Mouse (Mus musculus) Patski (cell line): ENCODE results near the gene Tars2. TPM values are rescaled to one million over a fixed set of nuclear protein-coding genes. Genes with fewer than 3 reads are reported as not detected.
A peak's percentile ranks its signal among the peaks of the same experiment; 100 is the strongest.
"Not testable (repeated sequence)": the region's sequence is repeated elsewhere in the genome, so short reads cannot be mapped to it uniquely, and the experiment has no call there.

Experiments used
- ATAC-seq: fragments of 100-300 bp; one replicate; pipeline ENCODE4 v1.8.0; 2021
- CTCF ChIA-PET: fragments of 350-600 bp; sonication (Branson Sonifier 250); formaldehyde crosslinking; loops from one replicate; lab custom pipeline; 2022; ENCODE audit warnings: inconsistent platforms; lab: Charles Lee
- POLR2A ChIA-PET: fragments of 350-600 bp; sonication (Branson Sonifier 250); formaldehyde crosslinking; loops from one replicate; lab custom pipeline; 2022; ENCODE audit warnings: antibody characterized with exemption, inconsistent platforms; lab: Charles Lee
- DNase-seq: peaks from one replicate; pipeline ENCODE4 v3.0.0-alpha.2; 2011; ENCODE audit warnings: low read depth, low spot score
- H3K27me3 ChIP-seq: fragments of 371-371 bp; one replicate; pipeline ENCODE4 v1.5.1; 2021
- CTCF ChIP-seq: fragments of 100-300 bp; IDR thresholded peaks from one replicate; pipeline ENCODE4 v1.5.1; 2021
- in situ Hi-C: fragments of 300-500 bp; cut with MboI; formaldehyde crosslinking; loops from 3 replicates; pipeline ENCODE4 v1.11.1; 2018; ENCODE audit warnings: low pct_unique_long_range_greater_than_20kb, mixed read lengths
- polyA plus RNA-seq: library from polyadenylated mRNA; unstranded; gene quantifications from one replicate; pipeline ENCODE4 v1.2.3, GENCODE M21; 2021

Tars2 gene
- polyA plus RNA-seq, 1 experiment from 2014 or later = 58.1 TPM

DNA sequence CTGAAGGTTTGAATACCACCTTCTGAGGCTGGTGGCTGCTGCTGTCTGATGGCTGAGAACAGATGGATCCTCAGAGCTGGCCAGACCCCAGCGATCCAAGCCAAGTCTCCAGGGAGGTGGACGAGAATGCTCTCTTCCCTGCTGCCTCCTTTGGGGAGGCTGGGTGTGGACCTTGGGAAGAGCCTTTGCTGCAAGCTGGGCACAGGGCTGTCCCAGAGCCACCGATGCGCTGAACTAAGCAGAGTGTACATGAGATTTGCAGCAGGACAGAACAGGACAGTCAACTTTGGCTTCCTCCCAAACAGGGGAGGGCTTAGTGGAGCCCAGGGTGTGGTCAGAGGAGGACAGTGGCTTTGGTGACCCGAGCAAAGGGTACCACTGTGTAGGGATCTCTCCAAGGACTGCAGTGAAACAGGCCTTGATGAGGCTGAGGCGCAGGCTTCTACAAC is 59.7 kb downstream of the Tars2 start:
- ChIA-PET CTCF (interaction anchor here (5.0 kb wide), 1 partner anchor 11 kb away, joined by 23 read pairs; the partner anchor contains the start of gene Adamtsl4), POLR2A (interaction anchor here (1.0 to 1.4 kb wide), 2 partner anchors 12 to 55 kb away, joined by 3 to 4 read pairs; no protein-coding TSS in a partner anchor)
- ATAC-seq (no peak), DNase-seq (no peak)
- H3K27me3 ChIP-seq = no peaks in the 10 kb centered on the region
- TF ChIP-seq CTCF = no peak
- in situ Hi-C loops = no loop called here

- TF ChIP-seq CTCF = no peak
- ChIA-PET CTCF (interaction anchor here (5.0 kb wide), 1 partner anchor 9 kb away, joined by 23 read pairs; the partner anchor contains the start of gene Adamtsl4), POLR2A (interaction anchor here (0.8 kb wide), 1 partner anchor 16 kb away, joined by 3 read pairs; no protein-coding TSS in a partner anchor)
- no peaks in the 10 kb centered on the region for H3K27me3 ChIP-seq
- DNase-seq (no peak), ATAC-seq (no peak)
- in situ Hi-C loops = no loop called here
Observed at GRCm38 (mm10) chr3:95698286-95698685, 61.7 kb downstream of the Tars2 start.

GRCm38 (mm10) chr3:95696360-95696759 is 63.6 kb downstream of the Tars2 start:
- H3K27me3 ChIP-seq = no peaks in the 10 kb centered on the region
- POLR2A ChIA-PET = interaction anchor here (1.0 to 2.3 kb wide), 3 partner anchors 11 to 59 kb away, joined by 3 to 6 read pairs (median 4); no protein-coding TSS in a partner anchor
- TF ChIP-seq CTCF = no peak
- in situ Hi-C loops = no loop called here
- ATAC-seq (peak; percentile 95), DNase-seq (peak; percentile 100)
- CTCF ChIA-PET = interaction anchor here (0.9 to 4.1 kb wide), 4 partner anchors 11 to 35 kb away, joined by 3 to 20 read pairs (median 3); no protein-coding TSS in a partner anchor

- no peaks in the 10 kb centered on the region for H3K27me3 ChIP-seq
- CTCF ChIA-PET = interaction anchor here (0.8 to 4.1 kb wide), 5 partner anchors 13 to 211 kb away, joined by 3 to 20 read pairs (median 3); no protein-coding TSS in a partner anchor
- TF ChIP-seq CTCF = no peak
- DNase-seq (no peak), ATAC-seq (no peak)
- POLR2A ChIA-PET = interaction anchor here (1.0 to 2.3 kb wide), 3 partner anchors 10 to 59 kb away, joined by 3 to 6 read pairs (median 4); no protein-coding TSS in a partner anchor
- in situ Hi-C loops = no loop called here
Observed at GRCm38 (mm10) chr3:95695796-95696195, 64.2 kb downstream of the Tars2 start.

DNA sequence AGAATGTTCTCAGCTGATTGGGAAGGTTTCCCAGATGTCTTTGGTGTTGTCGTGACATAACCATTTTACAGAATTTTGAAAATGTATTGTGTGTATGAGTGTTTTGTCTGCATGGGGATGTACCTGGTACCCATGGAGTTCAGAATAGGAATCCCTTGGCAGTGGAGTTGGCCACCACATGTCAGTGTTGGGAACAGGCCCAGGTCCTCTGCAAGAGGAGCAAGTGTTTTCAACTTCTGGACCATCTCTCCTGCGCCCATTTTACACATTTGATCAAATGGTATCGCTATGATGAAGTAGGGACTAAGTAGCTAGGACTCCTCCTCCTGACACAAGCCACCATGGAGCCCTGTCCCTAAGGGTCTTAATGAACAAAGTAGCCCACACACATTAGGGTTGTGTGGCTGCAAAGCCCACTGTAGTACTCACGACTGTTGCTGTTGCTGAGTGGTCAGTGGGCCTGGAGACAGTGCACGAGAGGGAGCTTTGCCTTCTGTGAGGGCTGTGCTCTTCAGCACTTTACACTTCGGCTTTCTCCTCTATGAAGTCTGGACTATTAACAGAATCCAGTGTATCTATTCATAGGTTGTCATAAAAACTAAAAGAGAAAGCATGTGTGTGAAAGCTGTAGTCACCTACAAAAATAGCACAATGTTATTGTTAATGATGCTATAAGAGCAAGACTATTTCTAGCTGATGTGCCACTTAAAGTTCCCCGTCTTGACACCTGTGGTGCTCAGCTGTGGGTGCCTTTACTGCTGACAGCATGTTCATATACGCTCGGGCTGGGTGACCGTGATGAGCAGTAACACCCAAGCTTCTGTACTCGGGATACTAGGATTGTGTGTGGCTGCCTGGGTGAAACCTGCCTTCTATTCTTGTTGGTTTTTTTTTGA is 65.0 kb downstream of the Tars2 start:
- ChIA-PET POLR2A (interaction anchor here (0.6 to 2.3 kb wide), 5 partner anchors 9 to 60 kb away, joined by 3 to 6 read pairs (median 4); no protein-coding TSS in a partner anchor), CTCF (interaction anchor here (0.8 to 4.1 kb wide), 6 partner anchors 14 to 211 kb away, joined by 3 to 20 read pairs (median 3); no protein-coding TSS in a partner anchor)
- H3K27me3 ChIP-seq = no peaks in the 10 kb centered on the region
- ATAC-seq (no peak), DNase-seq (no peak)
- no peak for TF ChIP-seq CTCF
- in situ Hi-C loops = no loop called here

DNA sequence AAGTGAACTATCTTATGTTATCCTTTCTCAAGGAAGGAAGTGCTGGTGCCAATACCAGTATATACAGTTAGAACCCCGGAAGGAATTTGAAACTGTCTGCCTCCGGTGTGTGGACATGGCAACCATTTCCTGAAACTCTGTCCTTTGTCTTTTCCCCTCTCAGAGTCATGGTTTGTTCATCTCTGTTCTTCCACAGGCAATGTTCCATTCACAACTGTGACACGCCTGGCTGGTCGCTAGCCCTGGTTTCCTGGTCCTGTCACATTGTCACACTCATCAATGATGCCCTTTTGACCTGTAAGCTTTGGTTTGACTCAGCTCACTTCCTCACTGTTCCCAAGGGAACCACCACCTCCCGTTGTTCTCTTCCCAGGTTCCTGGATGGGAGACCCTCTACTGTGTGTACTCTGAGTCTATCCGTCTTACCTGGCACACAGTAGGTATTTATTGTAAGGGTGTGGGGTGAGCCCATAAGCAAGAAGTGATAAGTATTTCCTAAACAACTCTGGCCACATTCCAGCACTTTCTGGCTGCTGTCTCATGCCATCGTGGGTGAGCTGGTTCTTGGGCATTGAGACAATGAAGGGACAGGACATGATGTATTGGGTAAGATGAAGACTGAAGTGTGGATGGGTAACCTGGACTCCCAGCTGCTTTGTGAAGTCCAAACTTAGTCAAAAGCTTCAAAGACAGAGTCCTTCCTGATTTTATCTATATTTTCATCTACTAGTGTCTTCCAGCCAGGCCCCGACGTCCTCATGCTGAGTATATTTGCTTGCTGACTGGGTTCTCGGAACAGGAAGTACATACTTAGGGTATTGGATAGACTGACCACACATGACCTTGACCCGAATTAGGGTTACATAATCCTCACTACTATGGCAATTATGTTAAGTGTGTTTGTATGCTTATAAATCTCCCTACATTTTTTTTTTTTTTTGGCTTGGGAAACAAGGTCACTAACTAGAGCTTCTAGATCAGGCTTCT is 65.9 kb downstream of the Tars2 start:
- no peak for TF ChIP-seq CTCF
- no peaks in the 10 kb centered on the region for H3K27me3 ChIP-seq
- in situ Hi-C loops = no loop called here
- ChIA-PET CTCF (interaction anchor here (1.3 to 4.1 kb wide), 3 partner anchors 18 to 212 kb away, joined by 3 to 20 read pairs (median 4); no protein-coding TSS in a partner anchor), POLR2A (interaction anchor here (1.3 kb wide), 1 partner anchor 17 kb away, joined by 3 read pairs; no protein-coding TSS in a partner anchor)
- no peak for ATAC-seq
- no peak for DNase-seq

- DNase-seq = no peak
- no peaks in the 10 kb centered on the region for H3K27me3 ChIP-seq
- in situ Hi-C loops = no loop called here
- no peak for ATAC-seq
- no peak for TF ChIP-seq CTCF
- ChIA-PET CTCF (interaction anchor here (1.0 kb wide), 1 partner anchor 17 kb away, joined by 5 read pairs; no protein-coding TSS in a partner anchor), POLR2A (interaction anchor here (0.9 to 1.0 kb wide), 3 partner anchors 17 to 60 kb away, joined by 3 to 8 read pairs (median 3); no protein-coding TSS in a partner anchor)
Observed at GRCm38 (mm10) chr3:95692677-95693076, 67.3 kb downstream of the Tars2 start.

- in situ Hi-C loops, H3K27me3 ChIP-seq, ATAC-seq, POLR2A ChIA-PET, DNase-seq: not testable (repeated sequence)
- CTCF ChIA-PET = interaction anchor here (1.1 to 3.8 kb wide), 3 partner anchors 9 to 92 kb away, joined by 3 to 23 read pairs (median 3); no protein-coding TSS in a partner anchor
Observed at GRCm38 (mm10) chr3:95690552-95690951, 69.5 kb downstream of the Tars2 start.

Other genes starting within 250 kb of the Tars2 start
- gene Ctss, start 233.4 kb downstream of the Tars2 start, polyA plus RNA-seq = not detected
- gene Hormad1, start 200.5 kb downstream of the Tars2 start, polyA plus RNA-seq = not detected
- gene Golph3l, start 171.3 kb downstream of the Tars2 start, polyA plus RNA-seq = 46.9 TPM
- gene Ensa, start 135.2 kb downstream of the Tars2 start, polyA plus RNA-seq = 142 TPM
- 169 TPM for gene Mcl1, start 101.4 kb downstream of the Tars2 start, polyA plus RNA-seq
- gene Adamtsl4, start 72.3 kb downstream of the Tars2 start, polyA plus RNA-seq = 39.5 TPM
- gene Ecm1, start 20.6 kb downstream of the Tars2 start, polyA plus RNA-seq = 64.9 TPM
- gene Rprd2, start 58.7 kb upstream of the Tars2 start, polyA plus RNA-seq = 35.3 TPM
- gene Prpf3, start 95.7 kb upstream of the Tars2 start, polyA plus RNA-seq = 48.9 TPM
- 354 TPM for gene Mrps21, start 111.3 kb upstream of the Tars2 start, polyA plus RNA-seq
- 6.8 TPM for gene Ciart, start 122.0 kb upstream of the Tars2 start, polyA plus RNA-seq
- 0.67 TPM for gene BC028528, start 131.8 kb upstream of the Tars2 start, polyA plus RNA-seq
- 297 TPM for gene Aph1a, start 133.8 kb upstream of the Tars2 start, polyA plus RNA-seq
- gene Car14, start 144.5 kb upstream of the Tars2 start, polyA plus RNA-seq = 1.2 TPM
- gene Anp32e, start 169.0 kb upstream of the Tars2 start, polyA plus RNA-seq = 224 TPM
- gene Plekho1, start 235.8 kb upstream of the Tars2 start, polyA plus RNA-seq = 118 TPM